Mouse (Mus musculus): ENCODE results near the gene Fggy. TPM values are rescaled to one million over a fixed set of nuclear protein-coding genes. Genes with fewer than 3 reads are reported as not detected.

The Fggy gene
- polyA plus RNA-seq, 1 experiment from 2014 or later: 10.9 TPM

- Histone ChIP-seq H3K4me3 (replicated peaks) (no peak overlapping the region), H3K27ac (no peak overlapping the region), H3K9me3 (no peaks in the 10 kb centered on the region), H3K27me3 (replicated peaks) (no peaks in the 10 kb centered on the region), H3K4me2 (no peak overlapping the region), H3K4me1 (no peaks in the 10 kb centered on the region), H3K36me3 (no peaks in the 10 kb centered on the region), H3K9ac (no peak overlapping the region)
- WGBS: 76% methylated on average over 2 of the region's 2 CpGs
- no peak for ATAC-seq (ENCODE audit: insufficient read depth, low FRiP score, low read depth)
These were observed 298.7 kb downstream of the Fggy start for GRCm38 (mm10) chr4:95856008-95856407.

GRCm38 (mm10) chr4:95860601-95861000 lies 303.3 kb downstream of the Fggy start:
- Histone ChIP-seq H3K4me2 (no peak overlapping the region), H3K27ac (no peak overlapping the region), H3K4me1 (no peaks in the 10 kb centered on the region), H3K4me3 (replicated peaks) (no peak overlapping the region), H3K9me3 (no peaks in the 10 kb centered on the region), H3K27me3 (replicated peaks) (no peaks in the 10 kb centered on the region), H3K36me3 (no peaks in the 10 kb centered on the region), H3K9ac (no peak overlapping the region)
- WGBS: 43% methylated on average over 3 of the region's 3 CpGs
- no peak for ATAC-seq (ENCODE audit: insufficient read depth, low FRiP score, low read depth)

GRCm38 (mm10) chr4:95861074-95861473 lies 303.8 kb downstream of the Fggy start:
- H3K27me3 ChIP-seq (replicated peaks): no peaks in the 10 kb centered on the region
- H3K4me2 ChIP-seq: no peak overlapping the region
- WGBS: 37% methylated on average over 4 of the region's 4 CpGs
- H3K4me1 ChIP-seq: no peaks in the 10 kb centered on the region
- no peak for ATAC-seq (ENCODE audit: insufficient read depth, low FRiP score, low read depth)
- no peaks in the 10 kb centered on the region for H3K9me3 ChIP-seq
- no peaks in the 10 kb centered on the region for H3K36me3 ChIP-seq
- no peak overlapping the region for H3K4me3 ChIP-seq (replicated peaks)
- no peak overlapping the region for H3K9ac ChIP-seq
- H3K27ac ChIP-seq: no peak overlapping the region

GRCm38 (mm10) chr4:95861741-95862155 lies 304.4 kb downstream of the Fggy start:
- Histone ChIP-seq H3K9ac (no peak overlapping the region), H3K4me1 (no peaks in the 10 kb centered on the region), H3K4me2 (no peak overlapping the region), H3K9me3 (no peaks in the 10 kb centered on the region), H3K4me3 (replicated peaks) (no peak overlapping the region), H3K36me3 (no peaks in the 10 kb centered on the region), H3K27me3 (replicated peaks) (no peaks in the 10 kb centered on the region), H3K27ac (no peak overlapping the region)
- WGBS: 81% methylated on average over 5 of the region's 5 CpGs
- ATAC-seq (ENCODE audit: insufficient read depth, low FRiP score, low read depth): no peak

- no peaks in the 10 kb centered on the region for H3K36me3 ChIP-seq
- 71% methylated on average over 7 of the region's 7 CpGs for WGBS
- H3K27ac ChIP-seq: no peak overlapping the region
- H3K9ac ChIP-seq: no peak overlapping the region
- no peaks in the 10 kb centered on the region for H3K4me1 ChIP-seq
- no peaks in the 10 kb centered on the region for H3K9me3 ChIP-seq
- no peak overlapping the region for H3K4me3 ChIP-seq (replicated peaks)
- H3K4me2 ChIP-seq: no peak overlapping the region
- H3K27me3 ChIP-seq (replicated peaks): no peaks in the 10 kb centered on the region
- no peak for ATAC-seq (ENCODE audit: insufficient read depth, low FRiP score, low read depth)
These were observed 305.0 kb downstream of the Fggy start for GRCm38 (mm10) chr4:95862276-95862675.

GRCm38 (mm10) chr4:95862781-95863499 lies 305.6 kb downstream of the Fggy start:
- H3K4me3 ChIP-seq (replicated peaks): no peak overlapping the region
- no peaks in the 10 kb centered on the region for H3K9me3 ChIP-seq
- H3K27ac ChIP-seq: no peak overlapping the region
- ATAC-seq (ENCODE audit: insufficient read depth, low FRiP score, low read depth): peak; percentile 47; the same call in 1 of the 2 replicates
- H3K4me2 ChIP-seq: no peak overlapping the region
- 50% methylated on average over 6 of the region's 6 CpGs for WGBS
- H3K27me3 ChIP-seq (replicated peaks): no peaks in the 10 kb centered on the region
- H3K9ac ChIP-seq: no peak overlapping the region
- no peaks in the 10 kb centered on the region for H3K4me1 ChIP-seq
- no peaks in the 10 kb centered on the region for H3K36me3 ChIP-seq

GRCm38 (mm10) chr4:95863500-95863803 lies 306.1 kb downstream of the Fggy start:
- Histone ChIP-seq H3K4me2 (no peak overlapping the region), H3K9me3 (no peaks in the 10 kb centered on the region), H3K27me3 (replicated peaks) (no peaks in the 10 kb centered on the region), H3K9ac (no peak overlapping the region), H3K4me1 (no peaks in the 10 kb centered on the region), H3K27ac (no peak overlapping the region), H3K36me3 (no peaks in the 10 kb centered on the region), H3K4me3 (replicated peaks) (no peak overlapping the region)
- WGBS: 72% methylated on average over 3 of the region's 3 CpGs
- no peak for ATAC-seq (ENCODE audit: insufficient read depth, low FRiP score, low read depth)

GRCm38 (mm10) chr4:95865251-95865650 lies 307.9 kb downstream of the Fggy start:
- 67% methylated on average over 5 of the region's 5 CpGs for WGBS
- H3K27ac ChIP-seq: no peak overlapping the region

GRCm38 (mm10) chr4:95865882-95866281 lies 308.6 kb downstream of the Fggy start:
- no peak overlapping the region for H3K4me3 ChIP-seq (replicated peaks)
- 76% methylated on average over 3 of the region's 3 CpGs for whole genome bisulfite sequencing
- no peak for ATAC-seq (ENCODE audit: insufficient read depth, low FRiP score, low read depth)

More at GRCm38 (mm10) chr4:95865251-95865650, 307.9 kb downstream of the Fggy start:
- ATAC-seq (ENCODE audit: insufficient read depth, low FRiP score, low read depth): no peak
- H3K9me3 ChIP-seq: no peaks in the 10 kb centered on the region
- no peaks in the 10 kb centered on the region for H3K27me3 ChIP-seq (replicated peaks)
- H3K9ac ChIP-seq: no peak overlapping the region
- no peak overlapping the region for H3K4me2 ChIP-seq
- no peak overlapping the region for H3K4me3 ChIP-seq (replicated peaks)
- no peaks in the 10 kb centered on the region for H3K36me3 ChIP-seq
- H3K4me1 ChIP-seq: no peaks in the 10 kb centered on the region

GRCm38 (mm10) chr4:95867103-95867502 lies 309.8 kb downstream of the Fggy start:
- Histone ChIP-seq H3K27me3 (replicated peaks) (no peaks in the 10 kb centered on the region), H3K27ac (no peak overlapping the region), H3K4me3 (replicated peaks) (no peak overlapping the region), H3K9me3 (no peaks in the 10 kb centered on the region), H3K36me3 (no peaks in the 10 kb centered on the region), H3K4me2 (no peak overlapping the region), H3K9ac (no peak overlapping the region), H3K4me1 (no peaks in the 10 kb centered on the region)
- 80% methylated on average over 3 of the region's 3 CpGs for WGBS
- ATAC-seq (ENCODE audit: insufficient read depth, low FRiP score, low read depth): no peak

More at GRCm38 (mm10) chr4:95865882-95866281, 308.6 kb downstream of the Fggy start:
- no peaks in the 10 kb centered on the region for H3K9me3 ChIP-seq
- no peaks in the 10 kb centered on the region for H3K36me3 ChIP-seq
- H3K4me1 ChIP-seq: no peaks in the 10 kb centered on the region
- no peaks in the 10 kb centered on the region for H3K27me3 ChIP-seq (replicated peaks)
- H3K4me2 ChIP-seq: no peak overlapping the region
- H3K27ac ChIP-seq: no peak overlapping the region
- no peak overlapping the region for H3K9ac ChIP-seq

GRCm38 (mm10) chr4:95868348-95868747 lies 311.0 kb downstream of the Fggy start:
- no peak overlapping the region for H3K4me3 ChIP-seq (replicated peaks)
- H3K27ac ChIP-seq: no peak overlapping the region
- H3K4me2 ChIP-seq: no peak overlapping the region
- no peaks in the 10 kb centered on the region for H3K4me1 ChIP-seq
- ATAC-seq (ENCODE audit: insufficient read depth, low FRiP score, low read depth): no peak
- WGBS: 77% methylated on average over 6 of the region's 6 CpGs
- H3K27me3 ChIP-seq (replicated peaks): no peaks in the 10 kb centered on the region
- H3K36me3 ChIP-seq: no peaks in the 10 kb centered on the region
- H3K9ac ChIP-seq: no peak overlapping the region
- no peaks in the 10 kb centered on the region for H3K9me3 ChIP-seq

GRCm38 (mm10) chr4:95871216-95871881 lies 314.0 kb downstream of the Fggy start:
- no peak overlapping the region for H3K4me3 ChIP-seq (replicated peaks)

More at GRCm38 (mm10) chr4:95871216-95871881, 314.0 kb downstream of the Fggy start:
- no peak for ATAC-seq (ENCODE audit: insufficient read depth, low FRiP score, low read depth)
- no peaks in the 10 kb centered on the region for H3K36me3 ChIP-seq
- H3K27me3 ChIP-seq (replicated peaks): no peaks in the 10 kb centered on the region
- H3K9me3 ChIP-seq: no peaks in the 10 kb centered on the region
- WGBS: 17% methylated on average over 6 of the region's 6 CpGs
- no peak overlapping the region for H3K9ac ChIP-seq
- H3K4me1 ChIP-seq: no peaks in the 10 kb centered on the region
- H3K4me2 ChIP-seq: no peak overlapping the region
- H3K27ac ChIP-seq: peak overlapping the region; percentile 27; the same call in 1 of the 2 replicates
